Mouse (Mus musculus) kidney, adult 9 months (tissue): ENCODE results near the gene Ttc28.
A peak's percentile ranks its signal among the peaks of the same experiment; 100 is the strongest.

Experiments used
- DNase-seq: peaks from one replicate; pipeline ENCODE4 v3.0.0; 2022

Ttc28 gene

DNA sequence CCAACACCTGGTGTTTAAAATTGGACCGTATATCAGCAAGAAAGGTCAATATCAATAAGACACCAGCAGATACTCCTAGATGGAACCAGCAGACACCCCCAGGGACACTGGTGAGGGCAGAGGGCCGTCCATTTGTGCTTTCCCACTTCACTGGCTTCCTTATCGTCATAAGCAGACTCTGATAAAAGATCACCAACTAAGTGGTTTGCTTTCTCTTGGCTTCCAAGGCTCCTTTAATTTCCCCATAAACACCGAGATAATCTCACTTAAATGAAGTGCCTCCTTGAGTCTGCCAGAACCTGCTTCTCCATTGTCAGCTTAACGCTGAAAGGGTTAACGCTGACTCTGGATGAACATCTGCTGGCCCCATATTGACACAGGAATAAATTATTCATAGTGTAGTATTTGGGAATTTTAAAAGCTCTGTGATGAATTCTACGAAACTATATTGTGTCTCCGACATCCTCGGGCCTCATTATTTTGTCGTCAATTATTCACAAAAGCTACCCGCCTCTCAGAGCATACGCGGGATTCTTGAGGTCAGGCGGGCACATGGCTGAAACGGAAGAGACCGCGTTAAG, 175.3 kb downstream of the Ttc28 start:
- no peak for DNase-seq

DNA sequence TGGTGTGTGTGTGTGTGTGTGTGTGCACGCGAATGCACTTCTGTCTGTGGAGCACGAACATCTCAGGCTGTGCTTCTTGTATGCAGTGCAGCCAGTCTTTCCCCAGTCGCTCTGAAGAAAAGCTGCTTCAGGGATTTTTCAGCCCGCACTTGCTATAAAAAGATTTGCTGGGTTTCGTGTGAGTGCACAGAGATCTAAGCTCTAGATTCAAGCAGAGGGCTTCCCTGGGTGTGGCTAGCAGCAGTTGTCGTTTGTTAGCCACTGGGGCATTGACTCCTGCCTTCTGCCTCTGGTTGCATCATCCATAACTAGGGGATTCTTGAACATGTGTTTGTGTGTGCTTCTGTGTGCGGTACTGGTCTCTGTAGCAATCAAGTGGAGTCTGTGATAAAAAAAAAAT, 175.9 kb downstream of the Ttc28 start:
- no peak for DNase-seq

DNA sequence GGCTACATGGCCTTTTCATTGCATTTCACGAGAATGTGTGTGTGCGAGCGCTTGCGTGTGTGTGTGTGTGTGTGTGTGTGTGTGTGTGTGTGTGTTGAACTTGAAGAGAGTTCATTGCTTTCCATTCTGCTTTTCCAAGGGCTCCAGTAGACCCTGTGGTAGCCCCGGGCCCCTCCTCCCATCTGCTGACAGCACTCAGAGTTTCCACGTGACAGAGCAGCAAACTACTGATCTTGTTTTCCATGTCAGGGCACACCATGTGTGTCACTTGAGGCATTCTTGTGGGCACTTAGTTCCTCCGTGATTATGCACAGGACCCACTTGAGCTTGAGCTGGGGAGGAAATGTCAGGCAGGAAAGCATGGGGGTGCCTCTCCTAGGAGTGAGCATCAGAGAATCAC, 177.5 kb downstream of the Ttc28 start:
- no peak for DNase-seq

DNA sequence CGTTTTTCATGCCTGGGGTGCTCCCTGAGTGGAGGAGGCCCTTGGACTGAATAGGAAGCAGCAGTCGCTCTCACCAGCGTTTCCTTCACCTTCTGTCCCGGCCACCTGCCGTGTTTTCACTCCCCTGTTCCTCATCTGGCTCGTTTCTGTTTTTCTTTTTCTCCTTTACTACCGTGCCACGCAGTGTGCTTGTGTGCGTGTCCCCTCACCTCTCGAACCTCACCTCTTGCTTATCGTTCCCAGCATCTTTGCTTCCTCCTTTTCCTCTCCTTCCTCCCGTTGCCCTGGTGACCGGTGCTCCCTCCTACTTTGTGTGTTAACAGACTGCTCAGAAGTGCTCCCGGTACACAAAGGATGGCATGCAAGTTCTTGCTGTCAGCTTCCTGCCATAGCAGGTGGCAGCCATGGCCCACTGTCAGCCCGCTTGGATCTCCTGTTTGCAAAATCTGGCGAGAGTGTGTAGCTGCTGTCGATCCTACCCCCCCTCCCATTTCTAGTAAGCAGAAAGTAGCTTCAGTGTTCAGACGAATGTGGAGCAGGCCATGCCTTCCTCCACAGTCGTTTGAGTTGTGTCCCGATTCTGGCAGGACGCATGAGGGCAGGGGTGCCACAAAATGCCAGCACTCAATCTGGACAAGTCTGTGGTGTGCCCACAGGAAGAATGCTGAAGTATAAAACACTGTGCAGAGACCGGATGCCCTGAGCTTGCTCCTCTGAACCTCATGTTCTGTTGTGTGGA, 179.0 kb downstream of the Ttc28 start:
- no peak for DNase-seq

DNA sequence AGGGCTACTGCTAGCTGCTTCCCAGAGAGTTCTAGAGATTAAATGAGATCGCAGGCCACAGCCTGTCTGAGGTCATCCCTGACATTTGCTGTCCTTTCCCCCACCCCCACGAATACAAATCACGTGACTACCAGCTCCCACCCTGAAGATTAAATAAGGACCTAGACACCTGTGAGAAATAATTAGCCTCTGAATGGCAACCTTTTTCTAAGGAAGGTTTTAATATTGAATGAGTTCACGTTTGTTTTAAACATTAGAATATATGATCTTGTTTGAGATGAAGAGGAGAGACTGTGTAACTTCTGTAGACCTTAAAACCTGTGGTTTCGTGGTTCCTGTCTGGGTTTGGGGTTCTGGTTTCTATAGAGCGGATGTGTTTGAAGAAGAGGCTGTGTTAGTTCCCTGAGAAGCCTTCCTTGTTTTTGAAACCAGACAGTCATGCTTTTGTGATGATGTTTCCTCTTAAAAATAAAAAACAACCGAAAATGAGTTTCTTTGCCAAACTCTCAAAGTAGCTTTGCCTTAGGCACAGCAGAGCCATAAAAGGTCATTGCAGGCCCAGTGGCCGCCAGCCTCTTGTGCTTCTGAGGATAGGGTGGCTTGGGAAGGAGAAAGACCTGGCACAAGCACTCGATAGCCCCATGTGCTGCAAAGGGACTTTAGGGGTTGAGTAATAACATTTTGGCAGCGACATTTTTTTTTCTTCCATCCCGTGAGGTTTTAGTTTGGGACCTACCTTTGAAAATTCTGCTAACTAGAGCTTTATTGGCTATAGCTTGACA, 179.7 kb downstream of the Ttc28 start:
- DNase-seq = peak; percentile 36

DNA sequence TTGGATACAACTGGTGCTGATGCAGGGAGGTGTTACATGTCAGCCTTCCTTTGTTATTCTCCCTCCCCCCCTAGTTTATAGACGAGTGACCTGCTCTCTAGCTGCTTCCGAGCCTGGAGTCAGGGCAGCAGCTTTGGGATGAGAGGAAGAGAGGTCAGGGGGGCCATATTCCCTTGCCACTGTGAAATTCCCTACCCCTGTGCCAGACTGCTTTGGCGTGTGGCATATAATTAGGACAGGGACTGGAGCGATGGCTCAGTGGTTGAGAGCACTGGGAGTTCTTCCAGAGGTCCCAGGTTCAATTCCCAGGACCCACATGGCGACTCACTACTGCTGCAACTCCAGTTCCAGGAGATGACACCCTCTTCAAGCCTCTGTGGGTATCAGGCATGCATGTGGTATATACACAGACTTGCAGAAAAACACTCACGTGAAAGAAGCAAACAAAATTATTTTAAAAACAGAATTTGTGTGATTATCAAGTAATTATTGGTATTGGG, 180.7 kb downstream of the Ttc28 start:
- no peak for DNase-seq

DNA sequence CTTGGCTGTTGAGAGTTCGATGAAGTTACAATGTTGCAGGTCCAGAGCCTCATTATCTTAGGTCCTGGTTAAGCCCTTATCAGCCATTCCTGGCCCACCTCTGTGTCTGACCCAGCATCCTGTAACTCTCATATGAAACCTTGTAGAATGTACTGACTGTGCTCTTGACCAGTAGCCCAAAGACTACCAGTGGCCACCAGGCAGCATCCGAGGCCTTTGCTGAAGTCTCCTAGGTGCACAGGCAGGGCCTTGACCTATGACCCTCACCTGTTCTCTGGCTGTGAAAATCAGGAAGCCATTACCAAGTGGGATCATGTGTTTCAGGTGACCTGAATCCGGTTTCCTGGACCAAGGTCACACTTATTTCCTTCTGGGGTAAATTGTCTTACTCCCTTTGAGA, 183.6 kb downstream of the Ttc28 start:
- peak; percentile 22 for DNase-seq

DNA sequence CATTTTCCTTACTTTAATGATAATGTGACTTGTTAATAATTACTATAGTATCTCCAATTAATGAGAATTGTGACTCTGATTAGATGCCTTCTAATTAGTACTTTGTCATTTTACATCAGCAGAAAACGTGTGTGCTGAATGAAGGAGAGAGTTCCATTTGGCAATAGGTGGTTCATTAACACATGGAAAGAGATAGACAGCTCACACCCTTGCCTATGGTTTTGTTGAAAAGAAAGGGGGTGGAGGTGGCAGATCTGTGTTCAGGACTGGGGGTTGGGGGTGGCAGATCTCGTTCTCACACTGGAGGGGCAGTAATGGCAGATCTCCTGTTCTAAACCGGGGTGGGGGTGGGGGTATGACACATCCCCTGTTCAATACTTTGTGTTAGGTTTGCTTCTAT, 184.4 kb downstream of the Ttc28 start:
- no peak for DNase-seq

DNA sequence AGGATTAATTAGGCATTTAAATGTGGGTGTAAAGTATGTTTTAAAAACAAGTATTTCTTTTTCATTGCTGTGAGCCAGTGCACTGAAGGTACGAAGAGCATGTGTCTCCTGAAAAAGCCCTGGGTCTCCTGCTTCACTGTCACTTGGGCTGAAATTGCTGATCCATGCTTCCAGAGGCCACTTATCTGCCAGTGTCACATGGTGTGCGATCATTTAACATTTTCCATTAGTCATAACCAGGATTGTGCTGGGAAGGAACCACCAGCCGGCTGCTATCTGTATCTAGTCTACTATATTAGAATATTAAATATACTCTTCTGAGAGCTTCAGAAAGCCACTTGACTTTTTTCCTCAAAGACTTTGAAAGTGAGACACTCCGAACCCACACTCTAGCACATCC, 186.2 kb downstream of the Ttc28 start:
- DNase-seq = no peak

DNA sequence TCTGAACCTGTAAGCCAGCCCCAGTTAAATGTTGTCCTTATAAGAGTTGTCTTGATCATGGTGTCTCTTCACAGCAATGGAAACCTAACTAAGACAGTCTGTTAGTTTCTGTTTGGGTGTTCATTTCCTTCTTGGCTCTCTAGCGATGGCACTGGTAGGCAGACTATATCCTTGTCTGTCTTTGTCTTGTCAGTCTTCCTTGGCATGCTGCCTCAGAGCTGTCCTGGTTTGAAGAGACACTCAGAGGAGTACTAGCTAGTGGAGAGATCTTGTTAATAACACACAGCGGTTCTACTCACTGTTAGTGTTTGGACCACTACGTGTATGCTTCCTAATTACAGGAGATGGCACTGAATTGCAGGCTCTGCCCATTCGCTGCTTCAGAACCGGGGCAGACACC, 189.9 kb downstream of the Ttc28 start:
- DNase-seq = no peak

DNA sequence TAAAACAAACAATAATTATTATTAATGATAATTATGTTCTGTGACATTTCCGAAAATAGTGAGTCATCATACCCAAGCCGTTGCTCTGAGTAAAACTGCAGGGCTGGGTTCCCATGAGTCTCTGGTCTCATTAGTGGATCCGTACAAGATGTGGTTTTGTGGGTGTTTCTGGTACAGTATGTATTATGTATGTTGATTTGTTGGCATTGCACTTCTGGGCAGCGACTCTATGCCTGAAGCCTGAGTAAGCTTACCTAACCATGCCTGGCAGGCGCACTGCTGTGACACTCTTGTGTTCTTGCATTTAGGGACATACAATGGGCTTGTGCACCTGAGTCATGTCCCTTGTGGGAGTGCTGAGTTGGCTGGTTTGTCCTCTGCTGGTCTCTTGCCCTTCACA, 190.3 kb downstream of the Ttc28 start:
- DNase-seq = no peak

DNA sequence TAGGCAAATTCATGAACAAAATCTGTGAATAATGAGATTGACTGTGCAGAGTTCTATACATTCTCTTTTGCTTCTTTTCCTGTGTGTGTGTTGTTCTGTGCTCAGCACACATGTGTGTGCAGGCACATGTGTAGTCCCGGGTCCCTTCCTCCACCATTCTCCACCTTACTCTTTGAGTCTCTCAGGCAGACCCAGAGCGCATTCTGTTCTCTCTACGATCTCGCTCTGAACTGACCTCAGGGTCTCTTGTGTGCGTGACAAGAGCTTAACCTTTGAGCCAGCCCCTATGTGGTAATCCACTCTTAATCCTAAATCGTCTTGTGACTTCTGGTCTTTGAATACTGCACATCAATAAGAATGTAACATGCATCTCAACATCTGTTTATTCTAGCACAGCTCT, 190.8 kb downstream of the Ttc28 start:
- no peak for DNase-seq

DNA sequence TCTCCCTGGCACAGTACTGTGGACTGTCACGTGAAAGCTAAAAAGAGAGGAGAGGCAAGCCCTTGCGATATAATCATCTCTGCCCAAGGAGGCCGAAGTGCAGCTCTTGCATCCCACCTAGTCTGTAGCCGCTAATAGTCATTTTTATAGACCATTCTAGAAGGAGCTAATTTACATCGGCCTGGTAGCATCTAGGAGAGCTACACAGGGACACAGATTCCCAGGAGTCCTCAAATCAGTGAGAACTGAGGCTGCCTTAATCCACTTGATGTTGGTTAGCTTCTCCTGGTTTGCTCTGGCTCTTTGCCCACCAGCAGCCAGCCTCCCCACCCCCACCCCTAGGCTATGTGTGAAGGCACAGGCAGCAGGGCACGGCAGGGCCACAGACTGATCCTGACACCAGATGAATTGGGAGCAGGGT, 193.7 kb downstream of the Ttc28 start:
- DNase-seq = peak; percentile 49

DNA sequence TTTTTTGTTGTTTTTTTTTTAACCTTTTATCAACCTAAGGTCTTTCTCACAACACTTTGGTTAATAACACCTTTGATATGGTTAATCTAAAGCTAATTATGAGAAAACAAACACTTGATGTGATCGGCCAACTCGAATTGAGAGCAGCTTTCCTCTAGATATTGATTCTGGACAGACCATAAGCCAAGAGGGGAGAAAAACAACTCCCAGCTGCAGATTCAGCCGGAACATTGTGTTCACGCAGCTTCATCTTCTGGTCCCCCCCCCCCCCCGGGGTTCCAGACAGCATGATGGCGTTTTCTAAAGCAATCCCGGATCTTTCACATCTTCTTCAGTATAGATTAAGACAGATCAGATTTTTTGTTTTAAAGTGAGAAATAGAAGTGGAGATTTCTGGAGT, 194.4 kb downstream of the Ttc28 start:
- DNase-seq = no peak

DNA sequence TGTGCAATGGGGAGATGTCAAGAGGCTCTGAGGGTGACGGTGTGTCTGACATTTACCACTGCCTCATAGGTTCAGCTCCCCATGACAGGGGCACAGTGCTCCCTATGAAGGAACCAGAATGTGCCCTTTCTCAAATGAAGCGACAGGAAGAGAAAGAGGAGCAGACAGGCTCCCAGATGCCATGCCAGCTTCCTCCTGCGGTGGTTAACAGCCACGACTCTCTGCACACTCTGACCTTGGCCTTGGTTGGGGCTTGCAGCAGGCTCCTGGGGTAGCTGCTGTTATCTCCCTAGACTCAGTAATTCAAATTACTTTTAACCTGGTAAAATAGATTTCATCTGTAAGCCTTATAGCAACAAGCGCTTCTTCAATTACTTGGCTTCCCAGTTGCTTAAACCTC, 196.2 kb downstream of the Ttc28 start:
- no peak for DNase-seq

DNA sequence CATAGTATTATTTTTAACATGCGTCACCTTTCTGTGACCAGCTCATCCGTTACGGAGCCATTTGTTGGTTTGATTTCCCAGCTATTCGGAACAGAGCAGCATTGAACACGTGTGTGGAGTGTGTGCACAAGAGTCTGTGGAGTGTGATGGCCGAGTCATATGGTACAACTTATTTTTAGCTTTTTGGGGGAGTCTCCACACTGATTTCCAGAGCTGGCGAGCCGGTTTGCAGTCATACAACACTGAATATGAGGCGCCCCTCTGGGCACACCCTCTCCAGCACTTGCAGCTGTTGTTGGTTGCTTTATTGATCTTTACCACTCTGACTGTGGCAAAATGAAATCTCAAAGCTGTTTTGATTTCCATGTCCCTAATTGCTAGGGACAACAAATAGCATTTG, 197.7 kb downstream of the Ttc28 start:
- DNase-seq = no peak

DNA sequence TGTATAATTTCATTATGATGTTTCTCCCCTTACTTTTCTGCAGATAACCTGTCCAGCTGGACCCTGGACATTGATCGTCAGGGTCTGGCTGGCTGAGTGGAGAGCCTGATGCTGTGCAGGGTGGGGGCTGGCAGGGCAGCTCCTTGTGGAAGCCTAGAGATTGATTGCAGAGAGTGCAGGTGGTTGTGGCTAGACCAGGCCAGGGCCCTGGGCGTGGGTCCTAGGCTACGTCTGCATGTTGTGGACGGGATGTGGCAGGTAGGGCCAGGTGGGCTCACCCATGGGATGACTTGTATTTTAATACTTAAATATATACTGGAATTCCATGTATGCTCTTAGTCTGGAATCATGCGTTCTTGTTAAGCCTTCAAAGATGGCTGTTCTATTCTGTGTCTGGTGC, 201.0 kb downstream of the Ttc28 start:
- DNase-seq = no peak

DNA sequence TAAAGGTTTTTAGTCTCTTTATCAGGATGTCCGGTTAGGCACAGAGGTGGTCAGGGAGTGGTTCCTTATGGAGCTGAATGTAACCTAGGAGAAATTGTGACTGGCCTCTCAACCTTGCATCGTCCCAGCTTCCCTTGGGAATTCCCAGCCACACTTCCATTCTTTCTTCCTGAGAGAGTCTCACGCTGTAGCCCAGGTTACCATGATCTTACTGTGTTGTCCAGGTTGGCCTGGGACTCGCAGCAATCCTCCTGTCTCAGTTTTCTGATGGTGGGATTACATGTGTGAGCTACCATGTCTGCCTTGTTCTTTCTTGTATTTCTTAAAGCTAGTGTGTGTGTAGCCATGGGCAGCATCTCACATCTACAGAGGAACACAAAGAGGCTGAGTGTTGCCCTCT, 206.2 kb downstream of the Ttc28 start:
- no peak for DNase-seq

DNA sequence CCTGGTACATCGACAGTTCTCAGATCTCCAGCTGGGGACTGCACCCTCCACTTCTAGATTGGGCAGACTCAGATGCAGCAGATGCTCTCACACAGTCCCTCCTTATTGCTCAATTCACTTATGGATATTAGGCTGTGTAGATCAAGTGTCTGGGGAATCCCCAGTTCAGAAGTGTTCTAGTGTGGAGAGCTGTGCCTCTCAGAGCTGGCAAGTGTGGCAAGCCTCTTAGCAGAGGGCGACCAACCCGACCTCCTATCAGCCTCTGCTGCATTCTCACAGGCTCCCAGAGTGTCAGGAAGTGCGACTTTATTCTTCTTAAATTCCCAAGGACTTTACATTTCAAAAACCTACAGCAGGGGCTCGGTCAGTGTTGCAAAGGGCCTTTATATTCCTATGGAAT, 217.1 kb downstream of the Ttc28 start:
- no peak for DNase-seq

DNA sequence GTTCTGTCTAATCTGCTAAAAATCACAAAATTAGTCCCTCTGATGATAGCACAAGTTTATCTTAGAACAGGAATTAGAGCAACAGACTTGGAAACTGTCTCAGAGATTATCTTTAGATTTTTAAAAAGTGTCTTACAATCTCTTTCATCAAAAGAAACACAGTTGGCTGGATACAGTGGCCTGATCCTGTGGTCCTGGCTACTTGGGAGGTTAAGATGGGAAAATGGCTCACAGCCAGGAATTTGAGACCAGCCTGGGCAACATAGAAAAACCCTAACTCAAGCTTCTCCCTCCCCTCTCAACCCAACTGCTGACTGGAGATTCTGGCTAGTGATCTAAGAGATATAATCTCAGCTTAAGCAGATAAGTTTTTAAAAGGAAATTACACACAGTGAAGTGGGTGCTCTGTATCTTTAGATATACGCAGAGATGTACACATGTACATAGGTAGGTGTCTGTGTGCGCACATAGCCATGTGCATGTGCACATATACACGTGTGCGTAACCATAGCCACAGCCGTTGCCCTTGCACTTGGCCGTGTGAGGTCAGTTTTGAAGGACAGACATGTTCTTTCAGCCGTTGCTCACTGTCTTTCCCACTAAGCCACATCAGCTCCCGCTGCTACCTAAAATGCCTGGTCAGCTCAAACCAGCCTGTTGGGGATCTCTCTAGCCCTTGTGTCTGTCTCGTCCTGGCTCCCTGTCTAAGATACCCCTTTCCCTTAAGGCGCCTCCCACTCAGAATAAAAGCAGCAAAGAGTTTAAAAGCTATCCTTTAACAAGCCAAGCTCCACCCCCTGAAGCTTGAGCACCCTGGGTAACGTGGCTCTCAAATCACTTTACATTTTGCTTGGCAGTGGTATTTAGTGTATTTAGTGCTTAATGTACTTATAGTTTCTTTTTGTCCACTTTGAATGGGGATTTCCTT, 217.9 kb downstream of the Ttc28 start:
- DNase-seq = peak; percentile 59

DNA sequence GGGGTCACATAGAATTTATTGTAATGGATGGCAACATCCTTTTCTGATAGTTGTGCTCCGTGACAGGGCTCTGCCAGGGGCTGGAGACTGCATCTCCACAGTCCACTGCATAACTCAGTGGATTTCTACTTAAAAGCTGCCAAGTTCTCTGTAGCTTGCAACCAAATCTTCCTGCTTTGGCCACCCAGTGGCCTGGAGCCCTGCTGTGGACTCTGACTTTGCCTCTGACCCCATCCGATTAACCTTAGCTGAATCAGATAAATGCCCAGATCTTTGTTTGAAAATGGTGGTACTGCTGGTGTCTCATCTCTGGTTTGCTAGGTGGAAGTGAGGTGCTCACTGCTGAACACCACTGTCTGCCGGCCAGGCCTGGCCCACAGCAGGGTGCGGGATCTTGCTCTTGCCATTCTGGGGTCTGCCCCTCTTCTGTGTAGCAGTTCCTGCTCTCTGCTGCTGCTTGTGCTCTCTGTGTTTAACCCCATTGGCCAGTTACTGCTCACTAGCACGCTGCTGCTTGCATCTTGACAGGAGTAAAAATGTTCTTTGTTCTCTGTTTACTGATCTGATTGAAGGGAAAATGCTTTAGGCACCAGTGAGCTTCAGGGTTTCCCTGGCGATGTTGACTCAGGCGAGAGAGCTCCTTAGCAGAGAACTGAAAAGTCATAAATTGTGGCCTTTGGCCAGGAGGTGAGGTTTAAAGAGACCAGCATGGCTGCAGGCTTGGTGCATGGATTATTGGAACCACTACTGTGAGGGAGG, 219.1 kb downstream of the Ttc28 start:
- peak; percentile 70 for DNase-seq

DNA sequence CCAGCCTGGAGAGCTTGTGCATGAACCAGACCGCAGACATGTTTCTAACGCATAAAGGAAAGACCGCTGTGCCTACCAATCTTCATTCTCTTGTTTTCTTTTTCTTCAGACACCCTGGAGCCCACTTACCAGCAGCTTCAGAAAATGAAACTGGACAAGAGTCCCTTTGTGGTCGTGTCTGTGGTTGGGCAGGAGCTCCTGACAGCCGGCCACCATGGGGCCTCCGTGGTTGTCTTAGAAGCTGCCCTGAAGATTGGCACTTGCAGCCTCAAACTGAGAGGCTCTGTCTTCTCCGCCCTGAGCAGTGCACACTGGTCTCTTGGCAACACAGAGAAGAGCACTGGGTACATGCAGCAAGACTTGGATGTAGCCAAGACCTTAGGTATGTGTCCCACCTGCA, 221.0 kb downstream of the Ttc28 start:
- no peak for DNase-seq
